ENCODE assay signal across 13 mouse cellular contexts in genomic region chr13:44212936-44213335, GRCm38 (mm10).
DNase-seq lines count a peak whose midpoint lies in the region; ATAC-seq and TF ChIP-seq lines count a peak whose summit lies in the region.
"Had no signal": no experiment of that assay in that cellular context is flagged by ENCODE, and none has a peak within 500 bp of the region (broad histone marks: within the 10 kb centered on the region; RNA-seq: fewer than 3 reads in every experiment).

No protein-coding gene starts in this region.

- TF ChIP-seq CTCF in brain, embryonic 14.5 days (IDR thresholded peaks at IDR 0.05; ENCODE audit: borderline replicate concordance, extremely low read depth, insufficient read depth, insufficient read length), result no peak

- 70% methylated on average over 11 of the region's 11 CpGs for WGBS in hindbrain, embryonic 10.5 days
- 40% methylated on average over 11 of the region's 11 CpGs for WGBS in hindbrain, embryonic 14.5 days
- WGBS in kidney, embryonic 16.5 days, result 71% methylated on average over 11 of the region's 11 CpGs

- no peak for TF ChIP-seq POLR2A in brain, embryonic 14.5 days (IDR thresholded peaks at IDR 0.05; ENCODE audit: borderline replicate concordance, extremely low read depth, insufficient read depth, insufficient read length, poor library complexity, severe bottlenecking)

- H3K4me2 ChIP-seq in hindbrain, embryonic 14.5 days (replicated peaks), result no peak overlapping the region
- H3K4me2 ChIP-seq in kidney, embryonic 16.5 days (replicated peaks; ENCODE audit: low read depth, low read length), result no peak overlapping the region
- H3K4me2 ChIP-seq: liver, embryonic 13.5 days; midbrain, embryonic 11.5 days had no signal

- peak overlapping the region; percentile 45; the same call in 1 of the 2 replicates for H3K27ac ChIP-seq in hindbrain, embryonic 10.5 days
- H3K27ac ChIP-seq in hindbrain, embryonic 14.5 days, result no peak overlapping the region
- H3K27ac ChIP-seq in kidney, embryonic 16.5 days (ENCODE audit: low read length), result no peak overlapping the region
- H3K27ac ChIP-seq: heart, adult 2 months; liver, embryonic 13.5 days had no signal

- no peak for ATAC-seq in hindbrain, embryonic 14.5 days (ENCODE audit: low FRiP score)
- ATAC-seq in kidney, embryonic 16.5 days (ENCODE audit: low FRiP score, low TSS enrichment), result no peak
- ATAC-seq: lung, postnatal 0 days had no signal

- no peak overlapping the region for H3K9ac ChIP-seq in hindbrain, embryonic 14.5 days
- no peak overlapping the region for H3K9ac ChIP-seq in kidney, embryonic 16.5 days (replicated peaks; ENCODE audit: low read length)
- H3K9ac ChIP-seq: liver, embryonic 13.5 days had no signal

- H3K4me3 ChIP-seq in hindbrain, embryonic 10.5 days, result no peak overlapping the region
- H3K4me3 ChIP-seq in hindbrain, embryonic 14.5 days (replicated peaks; ENCODE audit: low read length), result no peak overlapping the region
- H3K4me3 ChIP-seq in kidney, embryonic 16.5 days (ENCODE audit: low read length), result no peak overlapping the region
- H3K4me3 ChIP-seq: heart, adult 2 months; liver, embryonic 13.5 days had no signal

- DNase-seq in hindbrain, embryonic 10.5 days (ENCODE audit: low spot score), result peak; percentile 11
- no peak for DNase-seq in hindbrain, embryonic 14.5 days (ENCODE audit: low spot score)
- DNase-seq in MN1 (ENCODE audit: low spot score), result peak; percentile 56
- DNase-seq in brain, embryonic 14.5 days (ENCODE audit: low read depth), result peak; percentile 87
- peak; percentile 43 to 53 for DNase-seq in cerebellum, postnatal 36 days
- DNase-seq in spleen, postnatal 36 days (ENCODE audit: low spot score in 2 of 2), result no peak
- DNase-seq in thymus, postnatal 4 days, result no peak
- DNase-seq: heart, adult 2 months; liver, embryonic 13.5 days; thymus, postnatal 14 days had no signal

- H3K36me3 ChIP-seq in hindbrain, embryonic 10.5 days, result no peaks in the 10 kb centered on the region
- H3K36me3 ChIP-seq in hindbrain, embryonic 14.5 days (replicated peaks; ENCODE audit: control insufficient read depth, insufficient read depth), result no peaks in the 10 kb centered on the region
- no peaks in the 10 kb centered on the region for H3K36me3 ChIP-seq in kidney, embryonic 16.5 days (ENCODE audit: insufficient read depth, low read length)
- H3K36me3 ChIP-seq: liver, embryonic 13.5 days had no signal

- H3K4me1 ChIP-seq in hindbrain, embryonic 10.5 days (replicated peaks), result peaks cover 50% of the 10 kb centered on the region
- peaks cover 12% of the 10 kb centered on the region for H3K4me1 ChIP-seq in hindbrain, embryonic 14.5 days (replicated peaks; ENCODE audit: control insufficient read depth, insufficient read depth, low read length)
- H3K4me1 ChIP-seq in kidney, embryonic 16.5 days (ENCODE audit: insufficient read depth, low read length), result peaks cover 26% of the 10 kb centered on the region
- H3K4me1 ChIP-seq: liver, embryonic 13.5 days had no signal

- H3K27me3 ChIP-seq in hindbrain, embryonic 10.5 days (ENCODE audit: insufficient read depth, poor library complexity, severe bottlenecking), result peaks cover 77% of the 10 kb centered on the region
- no peaks in the 10 kb centered on the region for H3K27me3 ChIP-seq in hindbrain, embryonic 14.5 days (ENCODE audit: control insufficient read depth, insufficient read depth, low read length)
- H3K27me3 ChIP-seq in kidney, embryonic 16.5 days (ENCODE audit: insufficient read depth, low read length), result peaks cover 2% of the 10 kb centered on the region; the same call in 1 of the 2 replicates

- no peaks in the 10 kb centered on the region for H3K9me3 ChIP-seq in hindbrain, embryonic 10.5 days
- H3K9me3 ChIP-seq in hindbrain, embryonic 14.5 days (ENCODE audit: control insufficient read depth, low read length), result no peaks in the 10 kb centered on the region
- H3K9me3 ChIP-seq in kidney, embryonic 16.5 days (ENCODE audit: low read length), result no peaks in the 10 kb centered on the region
- H3K9me3 ChIP-seq: liver, embryonic 13.5 days had no signal

Comparison
In these comparisons a context has a peak if more than half of its experiments do, and no peak if none do; other contexts are left out.
1. DNase-seq: peak in hindbrain, embryonic 10.5 days (single experiment), MN1 (single experiment), brain, embryonic 14.5 days (single experiment) and cerebellum, postnatal 36 days (2 of 2); none in hindbrain, embryonic 14.5 days (single experiment), spleen, postnatal 36 days (0 of 2) and thymus, postnatal 4 days (single experiment).